Mouse (Mus musculus) liver, embryonic 11.5 days (tissue): ENCODE measurements at regions not wholly inside any gene's neighbourhood (a gene's known extent, or its start where the extent isn't known, plus 50 kb on each side); places are given as distances from the start of the nearest gene placed in this dataset.

ENCODE experiments used
- ATAC-seq: fragments of 200-750 bp; cut with Nextera tagmentation; replicated peaks from 2 replicates; pipeline ENCODE4 v1.8.0; 2017; ENCODE audit warnings: moderate number of reproducible peaks, mild to moderate bottlenecking, moderate TSS enrichment, moderate library complexity; ENCODE audit not compliant: low FRiP score
- DNase-seq: peaks from one replicate; pipeline ENCODE4 v3.0.0-alpha.2; 2017; ENCODE audit warnings: low spot score
- H3K27ac ChIP-seq: fragments of 300-500 bp; sonication (generic); 2 replicates; pipeline ENCODE4 v1.5.1; 2014; ENCODE audit warnings: mild to moderate bottlenecking, low read depth, low read length, control low read depth
- H3K27me3 ChIP-seq: fragments of 300-500 bp; sonication (generic); replicated peaks from 2 replicates; pipeline ENCODE4 v1.6.1; 2014; ENCODE audit warnings: low read length, mixed read lengths; ENCODE audit not compliant: control insufficient read depth, insufficient read depth
- H3K36me3 ChIP-seq: fragments of 300-500 bp; sonication (generic); 2 replicates; pipeline ENCODE4 v1.6.1; 2014; ENCODE audit warnings: mild to moderate bottlenecking, low read length, moderate library complexity, mixed read lengths; ENCODE audit not compliant: control insufficient read depth, insufficient read depth
- H3K4me1 ChIP-seq: fragments of 300-500 bp; sonication (generic); replicated peaks from 2 replicates; pipeline ENCODE4 v1.6.1; 2014; ENCODE audit warnings: low read length, mixed read lengths; ENCODE audit not compliant: control insufficient read depth, insufficient read depth
- H3K4me2 ChIP-seq: fragments of 300-500 bp; sonication (generic); 2 replicates; pipeline ENCODE4 v1.6.1; 2014; ENCODE audit warnings: mild to moderate bottlenecking, control low read depth, moderate library complexity
- H3K4me3 ChIP-seq: fragments of 300-500 bp; sonication (generic); 2 replicates; pipeline ENCODE4 v1.5.1; 2014; ENCODE audit warnings: low read depth, low read length, control low read depth
- H3K9ac ChIP-seq: fragments of 300-500 bp; sonication (generic); 2 replicates; pipeline ENCODE4 v1.6.1; 2014; ENCODE audit warnings: low read depth, low read length, control low read depth
- H3K9me3 ChIP-seq: fragments of 300-500 bp; sonication (generic); 2 replicates; pipeline ENCODE4 v1.6.1; 2016; ENCODE audit warnings: low read length, inconsistent platforms, mixed read lengths; ENCODE audit not compliant: control insufficient read depth
- WGBS: fragments of 180-500 bp; shearing (Covaris S2); extraction: QIAGEN DNeasy Blood & Tissue Kit; methylation state at CpG from one replicate; pipeline ENCODE4 v1.1.7; 2014; 5-methylcytosine and 5-hydroxymethylcytosine counted together

DNA sequence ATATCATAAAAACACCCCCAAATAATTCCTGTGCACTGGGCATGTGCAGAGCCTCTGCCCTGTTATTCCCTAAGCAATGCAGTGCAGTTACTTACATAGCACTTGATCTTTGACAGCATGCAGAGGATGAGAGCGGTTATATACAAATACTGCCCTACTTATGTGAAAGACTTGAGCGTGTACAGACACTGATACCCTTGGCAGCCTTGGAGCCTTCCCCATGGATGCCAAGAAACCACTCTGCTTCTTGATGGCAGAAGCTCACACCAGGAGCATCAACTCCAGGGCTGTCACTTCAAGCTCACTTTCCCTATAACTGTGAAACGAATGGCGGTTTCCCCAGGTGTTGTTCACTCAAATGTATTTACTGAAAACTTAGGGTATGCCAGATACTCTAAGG, 194.4 kb upstream of the Dapk1 start:
- H3K4me1 ChIP-seq = no peaks in the 10 kb centered on the region
- no peak for DNase-seq
- 82% methylated on average over 4 of the region's 4 CpGs for WGBS

DNA sequence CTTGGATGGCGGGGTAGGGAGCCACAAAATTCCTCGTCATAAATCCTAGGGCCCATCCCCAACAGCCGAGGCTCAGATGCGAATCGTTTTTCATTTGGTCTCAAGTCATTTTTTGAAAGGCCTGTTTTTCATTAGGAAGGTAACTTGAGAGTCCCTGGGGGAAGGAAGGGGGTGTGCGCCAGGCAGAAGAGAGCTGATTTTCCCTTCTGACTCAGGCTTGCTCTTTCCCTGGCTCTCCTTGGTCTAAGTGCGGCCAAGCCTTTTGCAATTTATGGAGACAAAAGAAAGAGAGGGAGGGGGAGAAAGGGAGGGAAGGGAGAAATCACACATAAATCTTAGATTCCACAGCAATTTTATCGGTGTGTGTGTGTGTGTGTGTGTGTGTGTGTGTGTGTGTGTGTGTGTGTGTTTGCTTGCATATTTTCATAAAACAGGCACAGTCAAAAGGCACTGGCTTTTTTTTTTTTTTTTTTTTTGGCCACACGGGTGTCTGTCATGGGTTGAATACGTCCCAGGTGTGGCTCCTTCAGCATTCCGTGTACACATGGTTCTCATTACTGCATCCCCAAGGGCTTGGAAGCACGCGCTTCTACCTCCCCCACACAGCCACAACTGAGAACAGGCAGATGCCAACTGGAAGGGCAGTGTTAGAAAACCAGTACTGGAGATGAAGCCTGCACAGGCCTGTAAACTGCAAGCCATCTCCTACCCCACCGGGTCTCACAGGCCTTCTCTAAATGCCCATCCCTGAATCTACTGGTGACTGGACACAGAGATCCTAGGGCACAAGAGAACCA, 191.8 kb upstream of the Dapk1 start:
- WGBS = 72% methylated on average over 14 of the region's 14 CpGs
- DNase-seq = no peak

More for the DNA sequence above, 194.4 kb upstream of the Dapk1 start:
- Histone ChIP-seq H3K27me3 (no peaks in the 10 kb centered on the region), H3K4me3 (no peak overlapping the region), H3K4me2 (no peak overlapping the region), H3K9me3 (no peaks in the 10 kb centered on the region), H3K27ac (no peak overlapping the region), H3K9ac (no peak overlapping the region), H3K36me3 (no peaks in the 10 kb centered on the region)
- ATAC-seq = no peak

DNA sequence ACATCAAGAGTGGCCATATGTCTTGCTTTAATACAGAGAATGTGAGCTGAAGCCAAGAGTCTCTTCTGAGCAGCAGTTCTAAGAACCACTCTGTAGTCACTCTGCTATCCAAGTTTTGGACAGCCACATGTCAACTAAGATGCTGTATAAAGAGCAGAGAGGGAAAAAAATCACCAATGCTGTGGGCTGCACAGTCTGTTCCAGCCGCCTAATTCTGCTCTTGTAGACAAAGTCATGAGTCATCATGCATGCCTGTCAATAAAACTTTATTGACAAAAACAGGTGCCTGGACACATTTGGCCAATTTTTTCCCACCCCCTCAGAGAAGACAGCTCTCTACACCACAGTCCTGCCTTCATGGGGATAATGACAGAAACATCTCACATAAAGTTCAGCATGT, 185.7 kb upstream of the Dapk1 start:
- Histone ChIP-seq H3K4me3 (no peak overlapping the region), H3K9ac (no peak overlapping the region), H3K27ac (no peak overlapping the region), H3K4me1 (no peaks in the 10 kb centered on the region), H3K9me3 (no peaks in the 10 kb centered on the region), H3K27me3 (no peaks in the 10 kb centered on the region), H3K36me3 (no peaks in the 10 kb centered on the region), H3K4me2 (no peak overlapping the region)
- WGBS = 70% methylated on average over 1 of the region's 1 CpGs
- no peak for ATAC-seq
- DNase-seq = no peak

More for the DNA sequence above, 191.8 kb upstream of the Dapk1 start:
- ATAC-seq = no peak
- no peak overlapping the region for H3K4me3 ChIP-seq
- no peak overlapping the region for H3K27ac ChIP-seq
- H3K36me3 ChIP-seq = no peaks in the 10 kb centered on the region
- H3K9me3 ChIP-seq = no peaks in the 10 kb centered on the region
- no peak overlapping the region for H3K9ac ChIP-seq
- H3K4me2 ChIP-seq = no peak overlapping the region
- H3K4me1 ChIP-seq = no peaks in the 10 kb centered on the region
- no peaks in the 10 kb centered on the region for H3K27me3 ChIP-seq

DNA sequence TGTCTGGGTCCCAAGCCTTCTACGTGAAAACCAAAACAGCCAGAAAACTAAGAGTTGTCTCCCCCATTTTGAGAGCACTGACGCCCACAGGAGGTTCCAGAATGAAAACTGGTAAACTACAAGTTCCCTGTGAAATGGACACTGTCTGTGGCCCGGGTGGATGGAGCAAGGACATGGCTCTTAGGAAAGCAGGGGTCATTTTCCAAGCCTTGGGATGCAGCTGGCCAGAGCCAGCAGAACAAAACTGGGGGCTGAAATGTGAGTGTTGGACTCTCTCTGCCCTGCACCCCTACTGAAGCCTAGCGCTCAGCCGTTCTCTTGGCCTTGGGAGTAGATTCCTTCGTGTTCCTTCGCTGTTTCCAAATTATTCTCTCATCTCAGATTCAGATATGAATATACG, 184.7 kb upstream of the Dapk1 start:
- no peaks in the 10 kb centered on the region for H3K9me3 ChIP-seq

DNA sequence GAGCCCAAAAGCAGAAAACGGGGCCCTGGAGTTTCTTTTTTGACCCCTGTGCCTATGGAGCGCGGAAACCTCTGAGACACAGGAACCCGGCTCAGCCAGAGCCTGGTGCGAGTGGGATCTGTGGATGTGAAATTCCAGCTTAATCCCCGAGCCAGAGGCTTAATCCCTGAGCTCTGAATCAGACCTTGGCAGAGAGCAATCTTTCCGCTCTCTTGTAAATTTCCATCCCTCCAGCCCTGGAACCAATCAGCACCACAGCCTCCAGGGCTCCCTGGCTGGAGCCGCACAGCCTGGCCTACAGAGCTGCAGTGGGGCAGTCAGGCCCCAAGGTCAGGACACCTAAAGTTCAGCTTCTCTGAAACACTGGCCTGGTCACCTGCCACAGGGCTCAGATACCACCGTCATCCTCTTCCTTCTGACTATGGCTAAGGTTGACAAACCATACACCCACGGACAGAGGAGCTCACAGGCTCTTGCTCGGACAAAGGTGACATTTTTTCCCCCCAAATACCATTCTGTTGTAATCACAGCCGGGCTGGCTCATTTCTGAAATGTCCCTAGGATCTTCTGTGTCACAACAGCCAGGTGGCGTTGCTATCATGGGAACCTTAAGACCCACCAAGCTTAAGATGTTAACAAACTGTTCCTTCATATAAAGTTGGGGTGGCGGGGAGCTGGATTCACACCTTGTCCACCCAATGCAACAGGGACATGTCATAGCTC, 184.2 kb upstream of the Dapk1 start:
- Histone ChIP-seq H3K4me1 (no peaks in the 10 kb centered on the region), H3K27me3 (no peaks in the 10 kb centered on the region), H3K36me3 (no peaks in the 10 kb centered on the region), H3K4me3 (no peak overlapping the region), H3K4me2 (no peak overlapping the region), H3K9ac (no peak overlapping the region), H3K27ac (no peak overlapping the region), H3K9me3 (no peaks in the 10 kb centered on the region)
- DNase-seq (no peak), ATAC-seq (no peak)
- 75% methylated on average over 14 of the region's 14 CpGs for WGBS

More for the DNA sequence above, 184.7 kb upstream of the Dapk1 start:
- H3K36me3 ChIP-seq = no peaks in the 10 kb centered on the region
- no peak overlapping the region for H3K4me2 ChIP-seq
- DNase-seq (no peak), ATAC-seq (no peak)
- no peak overlapping the region for H3K4me3 ChIP-seq
- 82% methylated on average over 8 of the region's 8 CpGs for WGBS
- no peak overlapping the region for H3K27ac ChIP-seq
- H3K9ac ChIP-seq = no peak overlapping the region
- no peaks in the 10 kb centered on the region for H3K27me3 ChIP-seq
- H3K4me1 ChIP-seq = no peaks in the 10 kb centered on the region

DNA sequence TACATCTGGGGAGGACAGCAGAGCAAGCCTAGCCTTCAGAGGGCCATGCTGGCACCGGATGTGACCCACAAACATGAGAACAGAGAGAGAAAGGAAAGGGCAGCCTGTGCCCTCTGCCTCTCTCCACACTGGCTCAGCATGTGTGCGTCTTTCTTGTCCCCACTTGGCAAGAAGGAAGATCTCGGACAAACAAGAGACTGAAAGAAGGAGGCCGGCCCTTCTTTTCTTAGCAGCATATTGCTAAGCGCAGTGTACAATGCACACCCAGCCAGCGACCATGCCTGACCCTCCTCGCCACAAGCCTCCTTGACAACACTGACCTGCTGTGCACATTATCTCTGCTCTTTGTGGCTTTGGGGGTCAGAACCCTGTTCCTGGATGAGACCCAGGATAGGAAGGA, 181.4 kb upstream of the Dapk1 start:
- DNase-seq = no peak
- no peak overlapping the region for H3K4me3 ChIP-seq
- H3K4me1 ChIP-seq = no peaks in the 10 kb centered on the region
- H3K36me3 ChIP-seq = no peaks in the 10 kb centered on the region
- ATAC-seq = no peak
- H3K9me3 ChIP-seq = no peaks in the 10 kb centered on the region
- H3K27ac ChIP-seq = no peak overlapping the region
- no peak overlapping the region for H3K9ac ChIP-seq
- no peaks in the 10 kb centered on the region for H3K27me3 ChIP-seq
- 64% methylated on average over 7 of the region's 7 CpGs for WGBS
- H3K4me2 ChIP-seq = no peak overlapping the region

DNA sequence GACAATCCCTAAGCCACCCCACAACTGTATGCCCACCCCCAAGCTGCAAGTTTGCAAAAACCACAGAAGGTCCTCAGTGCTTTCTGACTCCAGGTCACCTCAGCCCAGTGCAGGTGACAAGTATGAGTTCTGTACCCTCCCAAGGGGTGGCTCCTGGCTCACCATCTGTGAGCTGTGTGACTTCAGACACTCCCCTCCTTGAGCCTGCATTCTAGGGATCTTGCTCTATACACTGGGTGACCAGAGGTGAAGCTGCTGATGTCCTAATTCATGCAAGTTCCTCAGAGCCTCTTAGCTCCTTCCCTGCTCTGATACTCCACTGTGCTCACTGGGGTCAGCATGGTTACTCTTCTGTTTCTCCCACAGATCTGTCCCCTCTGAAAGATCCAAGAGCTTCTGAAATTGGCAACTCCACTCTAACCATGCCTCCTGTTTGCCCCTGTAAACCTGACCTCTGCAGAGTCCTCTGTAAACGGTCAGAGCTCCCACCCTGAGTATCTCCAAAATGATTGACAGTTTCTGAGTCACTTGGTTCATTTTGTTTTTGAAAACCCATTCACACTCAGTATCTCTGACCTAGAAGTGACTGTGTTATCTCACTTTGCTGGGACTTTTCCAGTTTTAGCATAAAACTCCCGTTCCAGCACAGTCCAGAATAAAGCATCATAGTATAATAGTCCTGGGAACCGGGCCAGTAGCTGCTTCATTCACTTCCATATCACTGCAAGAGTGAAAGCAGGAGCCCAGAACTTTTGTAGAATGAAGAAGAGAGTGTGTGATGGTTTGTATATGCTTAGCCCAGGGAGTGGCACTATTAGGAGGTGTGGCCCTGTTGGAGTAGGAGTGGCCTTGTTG, 180.7 kb upstream of the Dapk1 start:
- H3K4me1 ChIP-seq = no peaks in the 10 kb centered on the region
- H3K4me2 ChIP-seq = no peak overlapping the region
- ATAC-seq = no peak
- H3K4me3 ChIP-seq = no peak overlapping the region
- no peaks in the 10 kb centered on the region for H3K27me3 ChIP-seq
- 40% methylated on average over 3 of the region's 3 CpGs for WGBS
- no peak overlapping the region for H3K9ac ChIP-seq
- no peaks in the 10 kb centered on the region for H3K36me3 ChIP-seq
- H3K27ac ChIP-seq = no peak overlapping the region
- DNase-seq = no peak
- no peaks in the 10 kb centered on the region for H3K9me3 ChIP-seq

DNA sequence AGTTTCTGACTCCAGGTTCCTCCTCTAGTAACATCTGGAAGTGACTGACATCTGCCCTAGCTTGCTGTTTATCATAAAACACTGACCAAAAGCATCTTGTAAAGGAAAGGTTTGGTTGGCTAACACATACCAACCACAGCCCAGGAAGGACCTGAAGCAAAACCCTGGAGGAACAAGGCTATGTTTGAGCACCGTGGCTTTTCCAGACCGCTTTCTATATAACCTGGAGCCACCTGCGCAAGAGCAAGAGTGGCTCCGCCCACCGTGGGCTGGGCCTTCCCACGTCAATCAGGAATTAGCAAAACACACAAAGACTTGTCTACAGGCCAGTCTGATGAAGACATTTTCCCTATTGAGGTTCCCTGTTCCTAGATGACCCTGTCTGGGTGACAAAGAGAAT, 177.5 kb upstream of the Dapk1 start:
- Histone ChIP-seq H3K4me3 (no peak overlapping the region), H3K4me2 (no peak overlapping the region), H3K27me3 (no peaks in the 10 kb centered on the region), H3K4me1 (no peaks in the 10 kb centered on the region), H3K36me3 (no peaks in the 10 kb centered on the region), H3K27ac (no peak overlapping the region), H3K9me3 (no peaks in the 10 kb centered on the region), H3K9ac (no peak overlapping the region)
- ATAC-seq (no peak), DNase-seq (no peak)
- WGBS = 64% methylated on average over 6 of the region's 6 CpGs
